ENCODE assay signal across 8 mouse cellular contexts in the genomic region with DNA sequence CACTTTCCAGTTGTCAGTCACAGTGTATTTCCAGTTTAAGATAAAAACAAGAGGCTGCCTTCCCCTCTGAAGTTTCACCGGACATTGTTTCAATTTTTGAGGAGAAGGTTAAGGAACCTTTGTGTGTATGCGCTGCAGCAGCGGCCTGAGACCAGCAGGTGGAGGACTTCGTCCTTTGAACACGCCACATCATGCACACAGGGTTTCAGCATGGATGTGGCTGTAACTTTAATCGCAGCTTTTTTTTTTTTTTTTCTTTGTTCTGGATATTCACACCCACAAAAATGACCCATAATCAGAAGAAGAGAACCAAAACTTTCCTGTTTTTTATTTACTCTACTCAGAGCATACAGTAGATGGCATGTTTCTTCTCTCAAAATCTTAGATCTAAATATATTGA. TPM values are rescaled to one million over a fixed set of nuclear protein-coding genes. Genes with fewer than 3 reads are reported as not detected.
DNase-seq lines count a peak whose midpoint lies in the region; ATAC-seq and TF ChIP-seq lines count a peak whose summit lies in the region.

No protein-coding gene starts in this region.

- DNase-seq in ovary, postnatal 36 days (ENCODE audit: low spot score) = peak; percentile 34
- no peak for DNase-seq in ovary, adult 18-20 months (ENCODE audit: low spot score)
- DNase-seq in induced T-regulatory cell, adult 2 months (ENCODE audit: low read depth) = peak; percentile 62
- DNase-seq in lung, embryonic 14.5 days = peak; percentile 89
- DNase-seq in layer of hippocampus, postnatal 36 days = no peak

- H3K4me1 ChIP-seq in bone marrow, adult 2 months (ENCODE audit: control insufficient read depth, insufficient read depth, low read length) = peaks cover 10% of the 10 kb centered on the region
- no peaks in the 10 kb centered on the region for H3K4me1 ChIP-seq in embryonic fibroblast, embryonic 13.5 days (ENCODE audit: control insufficient read depth, insufficient read depth, low read length)
- no peaks in the 10 kb centered on the region for H3K4me1 ChIP-seq in lung, embryonic 14.5 days (ENCODE audit: insufficient read depth)
- peaks cover 13% of the 10 kb centered on the region for H3K4me1 ChIP-seq in neural tube, embryonic 15.5 days

- no peak overlapping the region for H3K4me3 ChIP-seq in bone marrow, adult 2 months (replicated peaks; ENCODE audit: control insufficient read depth, low read depth, low read length)
- H3K4me3 ChIP-seq in embryonic fibroblast, embryonic 13.5 days (ENCODE audit: insufficient read depth, low read length) = no peak overlapping the region
- H3K4me3 ChIP-seq in lung, embryonic 14.5 days (ENCODE audit: low read depth, low read length) = no peak overlapping the region
- H3K4me3 ChIP-seq in neural tube, embryonic 15.5 days (replicated peaks) = no peak overlapping the region

- WGBS in bone marrow, adult 2 months = under 1% methylated on average over 6 of the region's 6 CpGs
- 8% methylated on average over 6 of the region's 6 CpGs for WGBS in lung, embryonic 14.5 days
- 17% methylated on average over 6 of the region's 6 CpGs for WGBS in neural tube, embryonic 15.5 days

- H3K4me2 ChIP-seq in lung, embryonic 14.5 days = no peak overlapping the region
- peak overlapping the region; percentile 81 for H3K4me2 ChIP-seq in neural tube, embryonic 15.5 days

- H3K27ac ChIP-seq in bone marrow, adult 2 months (ENCODE audit: control insufficient read depth, insufficient read depth, low read depth, low read length, poor library complexity) = peak overlapping the region; percentile 8; the same call in 1 of the 2 replicates
- H3K27ac ChIP-seq in embryonic fibroblast, embryonic 13.5 days (ENCODE audit: insufficient read depth, low read length) = no peak overlapping the region
- no peak overlapping the region for H3K27ac ChIP-seq in lung, embryonic 14.5 days (ENCODE audit: low read depth)
- H3K27ac ChIP-seq in neural tube, embryonic 15.5 days (replicated peaks) = no peak overlapping the region

- no peaks in the 10 kb centered on the region for H3K27me3 ChIP-seq in lung, embryonic 14.5 days (ENCODE audit: insufficient read depth, low read length)
- no peaks in the 10 kb centered on the region for H3K27me3 ChIP-seq in neural tube, embryonic 15.5 days (replicated peaks)

- TF ChIP-seq POLR2A in bone marrow, adult 2 months (IDR thresholded peaks at IDR 0.05; ENCODE audit: borderline replicate concordance, control insufficient read depth, low read depth, low read length) = no peak
- no peak for TF ChIP-seq POLR2A in embryonic fibroblast, embryonic 13.5 days (IDR thresholded peaks at IDR 0.05; ENCODE audit: low read depth, low read length)

- H3K9me3 ChIP-seq in lung, embryonic 14.5 days (ENCODE audit: low read depth, low read length) = no peaks in the 10 kb centered on the region
- H3K9me3 ChIP-seq in neural tube, embryonic 15.5 days (replicated peaks) = no peaks in the 10 kb centered on the region

- TF ChIP-seq CTCF in bone marrow, adult 2 months (IDR thresholded peaks at IDR 0.05; ENCODE audit: control insufficient read depth, insufficient read depth, low read length) = peak; percentile 83
- peak; percentile 91 for TF ChIP-seq CTCF in embryonic fibroblast, embryonic 13.5 days (IDR thresholded peaks at IDR 0.05; ENCODE audit: borderline replicate concordance, insufficient read depth, low read length)
- TF ChIP-seq CTCF in lung, embryonic 14.5 days (IDR thresholded peaks at IDR 0.05; ENCODE audit: low read depth) = peak; percentile 87

- no peaks in the 10 kb centered on the region for H3K36me3 ChIP-seq in lung, embryonic 14.5 days (ENCODE audit: insufficient read depth)
- no peaks in the 10 kb centered on the region for H3K36me3 ChIP-seq in neural tube, embryonic 15.5 days

- no peak overlapping the region for H3K9ac ChIP-seq in lung, embryonic 14.5 days
- H3K9ac ChIP-seq in neural tube, embryonic 15.5 days (replicated peaks) = no peak overlapping the region

- peak; percentile 77 for ATAC-seq in lung, embryonic 14.5 days (ENCODE audit: insufficient read depth)
- ATAC-seq in neural tube, embryonic 15.5 days (ENCODE audit: low FRiP score) = peak; percentile 88

RNA-seq across cellular contexts. Expression of a gene that starts 3.1 kb away (rescaled TPM):
- 54.4 and 101 TPM in 2 replicates for polyA plus RNA-seq in bone marrow, adult 2 months (2011; ENCODE audit: insufficient read depth, insufficient read length, low replicate concordance, missing spikeins)
- polyA plus RNA-seq in embryonic fibroblast, embryonic 13.5 days (2011; ENCODE audit: insufficient read length, low read depth, missing spikeins) = 4.8 and 6.6 TPM in 2 replicates
- polyA plus RNA-seq in lung, embryonic 14.5 days (2014; fragmentation: Nextera tagmentation; extraction: Ambion mirVana) = 39.0 and 39.8 TPM in 2 replicates
- 10.0 and 17.0 TPM in 2 replicates for polyA plus RNA-seq in neural tube, embryonic 15.5 days (2015; fragmentation: Nextera tagmentation; extraction: Ambion mirVana)
- total RNA-seq in layer of hippocampus, postnatal 36 days (2021) = 1 to 10 TPM; 3.4 to 5.8 TPM

Comparison
In these comparisons a context has a peak if more than half of its experiments do, and no peak if none do; other contexts are left out.
1. DNase-seq: peak in ovary, postnatal 36 days (single experiment), induced T-regulatory cell, adult 2 months (single experiment) and lung, embryonic 14.5 days (single experiment); none in ovary, adult 18-20 months (single experiment) and layer of hippocampus, postnatal 36 days (0 of 2).
2. Peak in every context shown above with its lines, with median percentiles within 50 percentile points of each other: CTCF ChIP-seq.